Mouse (Mus musculus) ES-E14 (cell line): Measurements from ENCODE around the gene Zmynd11. TPM values are rescaled to one million over a fixed set of nuclear protein-coding genes. Genes with fewer than 3 reads are reported as not detected.

Experiments used
- DNase-seq: peaks from one replicate; pipeline ENCODE4 v3.0.0-alpha.2; 2013; ENCODE audit warnings: low read depth, low spot score
- H3K27ac ChIP-seq: 2 replicates; pipeline ENCODE4 v1.5.1; 2012; ENCODE audit warnings: low read depth, mild to moderate bottlenecking, low read length, moderate library complexity, mixed read lengths; ENCODE audit not compliant: poor library complexity, insufficient read depth, severe bottlenecking
- H3K36me3 ChIP-seq: 2 replicates; pipeline ENCODE4 v1.6.1; 2012; ENCODE audit warnings: mild to moderate bottlenecking, low read length, moderate library complexity, mixed read lengths; ENCODE audit not compliant: control insufficient read depth, poor library complexity, insufficient read depth, severe bottlenecking
- H3K4me1 ChIP-seq, 2 experiments: fragments of 150-350 bp in 1 of 2; sonication (generic) in 1 of 2; 2 replicates each; pipeline ENCODE4 v1.6.1; 2012; ENCODE audit warnings: low read length in 2 of 2, mild to moderate bottlenecking in 1 of 2, mixed read lengths in 1 of 2; ENCODE audit not compliant: control insufficient read depth in 2 of 2, insufficient read depth in 2 of 2, poor library complexity in 1 of 2
- H3K4me3 ChIP-seq, 2 experiments: fragments of 150-350 bp in 1 of 2; sonication (generic) in 1 of 2; 2 replicates each; pipeline ENCODE4 v1.5.1; 2012; ENCODE audit warnings: low read length in 2 of 2, low read depth in 1 of 2, mild to moderate bottlenecking in 1 of 2, mixed read lengths in 1 of 2; ENCODE audit not compliant: insufficient read depth in 1 of 2, poor library complexity in 1 of 2, severe bottlenecking in 1 of 2
- H3K9ac ChIP-seq: 2 replicates; pipeline ENCODE4 v1.6.1; 2012; ENCODE audit warnings: low read depth, mild to moderate bottlenecking, low read length, mixed read lengths; ENCODE audit not compliant: poor library complexity, insufficient read depth, severe bottlenecking
- H3K9me3 ChIP-seq: fragments of 150-350 bp; sonication (generic); 2 replicates; pipeline ENCODE4 v1.6.1; 2012; ENCODE audit warnings: low read depth, mild to moderate bottlenecking, low read length; ENCODE audit not compliant: control insufficient read depth, insufficient read depth
- CHD2 ChIP-seq: IDR thresholded peaks from 2 replicates; pipeline ENCODE4 v1.6.1; 2014; ENCODE audit warnings: mild to moderate bottlenecking, low read depth, low read length, inconsistent platforms
- HCFC1 ChIP-seq: IDR thresholded peaks from 2 replicates; pipeline ENCODE4 v1.6.1; 2012; ENCODE audit warnings: low read length, inconsistent platforms, borderline replicate concordance; ENCODE audit not compliant: insufficient read depth
- MAFK ChIP-seq: IDR thresholded peaks from 2 replicates; pipeline ENCODE4 v1.6.1; 2014; ENCODE audit warnings: mild to moderate bottlenecking, low read depth, low read length, inconsistent platforms; ENCODE audit not compliant: insufficient read depth
- ZC3H11A ChIP-seq: IDR thresholded peaks from 2 replicates; pipeline ENCODE4 v1.6.1; 2012; ENCODE audit warnings: low read depth, mild to moderate bottlenecking, inconsistent platforms, low read length, borderline replicate concordance
- ZNF384 ChIP-seq: IDR thresholded peaks from 2 replicates; pipeline ENCODE4 v1.6.1; 2012; ENCODE audit warnings: low read depth, low read length, inconsistent platforms
- in situ Hi-C, 2 experiments: fragments of 600-800 bp; cut with MboI; formaldehyde crosslinking; loops; one replicate each; pipeline ENCODE4 v1.15.1; 2025; ENCODE audit warnings: low sequenced_read_pairs in 2 of 2, inconsistent platforms in 1 of 2; ENCODE audit not compliant: unreplicated experiment in 2 of 2
- total RNA-seq: library from RNA; depleted of rRNA; stranded (reverse); fragments of 300-350 nt; gene quantifications from 2 replicates; pipeline ENCODE4 v1.2.3, GENCODE M21; 2012

Gene Zmynd11
- total RNA-seq, 1 experiment, result 24.3 TPM

DNA sequence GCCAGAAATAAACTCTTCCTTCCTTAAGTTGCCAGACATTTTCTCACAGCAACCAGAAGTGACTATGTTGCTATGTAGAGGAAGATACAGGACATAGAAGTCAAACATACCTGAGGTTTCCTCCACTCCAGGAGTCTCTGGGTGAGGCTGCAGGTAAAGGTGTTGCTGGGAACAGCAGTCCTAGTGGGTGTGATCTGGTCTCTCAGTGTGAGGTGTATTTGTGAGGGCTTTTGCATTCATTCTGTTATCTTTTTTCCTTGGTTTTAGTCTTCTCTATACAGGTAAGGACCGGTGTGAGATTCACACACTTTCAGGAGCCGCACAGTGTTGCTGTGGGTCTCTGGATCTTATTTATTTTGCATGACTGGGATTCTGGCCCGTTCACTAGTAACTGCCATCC, 83.6 kb downstream of the Zmynd11 start:
- Histone ChIP-seq H3K4me3 (no peak overlapping the region), H3K9ac (no peak overlapping the region), H3K9me3 (no peaks in the 10 kb centered on the region), H3K4me1 (no peaks in the 10 kb centered on the region), H3K36me3 (peaks cover 2% of the 10 kb centered on the region; the same call in 1 of the 2 replicates), H3K27ac (no peak overlapping the region)
- no peak for TF ChIP-seq HCFC1
- no peak for TF ChIP-seq ZNF384
- no peak for TF ChIP-seq CHD2
- no peak for TF ChIP-seq MAFK
- no peak for TF ChIP-seq ZC3H11A
- no peak for DNase-seq
- in situ Hi-C loops, result no loop called here

DNA sequence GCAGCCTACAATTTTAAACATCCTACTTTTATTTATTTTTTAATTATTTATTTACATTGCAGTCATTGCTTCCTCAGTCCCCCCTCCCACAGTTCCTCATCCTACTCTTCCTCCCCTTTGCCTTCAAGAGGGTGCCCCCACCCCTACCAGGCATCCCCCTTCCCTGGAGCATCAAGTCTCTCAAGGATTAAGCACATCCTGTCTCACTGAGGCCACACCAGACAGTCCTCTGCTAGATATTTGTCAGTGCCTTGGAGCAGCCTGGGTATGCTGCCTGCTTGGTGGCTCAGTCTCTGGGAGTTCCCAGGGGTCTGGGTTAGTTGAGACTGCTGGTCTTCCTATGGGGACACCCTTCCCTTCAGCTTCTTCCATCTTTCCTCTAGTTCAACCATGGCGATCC, 91.0 kb downstream of the Zmynd11 start:
- in situ Hi-C loops, result no loop called here
- H3K9me3 ChIP-seq, result no peaks in the 10 kb centered on the region
- no peak overlapping the region for H3K9ac ChIP-seq
- H3K4me1 ChIP-seq, result no peaks in the 10 kb centered on the region
- no peak overlapping the region for H3K4me3 ChIP-seq
- no peak for DNase-seq
- TF ChIP-seq MAFK (no peak), ZC3H11A (no peak), ZNF384 (no peak), HCFC1 (no peak), CHD2 (no peak)
- H3K36me3 ChIP-seq, result no peaks in the 10 kb centered on the region
- no peak overlapping the region for H3K27ac ChIP-seq

DNA sequence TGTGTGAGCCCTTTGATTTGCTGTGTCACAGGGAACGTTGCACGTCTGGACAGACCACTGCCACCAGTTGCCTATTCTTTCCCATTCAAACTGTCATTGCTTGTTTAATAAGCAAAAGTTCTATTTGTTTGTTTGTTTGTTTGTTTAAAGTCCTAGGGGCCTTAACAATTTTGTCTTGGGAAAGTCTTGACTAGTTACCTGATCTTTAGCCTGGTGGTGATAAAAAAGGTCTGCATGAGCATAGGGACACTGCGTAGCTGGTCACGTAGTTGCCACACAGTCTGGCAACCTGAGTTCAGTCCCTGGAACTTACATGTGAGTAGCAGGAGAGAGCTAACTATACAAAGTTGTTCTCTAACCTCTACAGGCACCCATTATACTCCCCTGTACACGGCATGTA, 95.9 kb downstream of the Zmynd11 start:
- in situ Hi-C loops, result no loop called here
- Histone ChIP-seq H3K9me3 (no peaks in the 10 kb centered on the region), H3K36me3 (no peaks in the 10 kb centered on the region), H3K4me1 (no peaks in the 10 kb centered on the region), H3K4me3 (no peak overlapping the region), H3K27ac (no peak overlapping the region), H3K9ac (no peak overlapping the region)
- no peak for DNase-seq
- TF ChIP-seq MAFK (no peak), ZC3H11A (no peak), HCFC1 (no peak), CHD2 (no peak), ZNF384 (no peak)

DNA sequence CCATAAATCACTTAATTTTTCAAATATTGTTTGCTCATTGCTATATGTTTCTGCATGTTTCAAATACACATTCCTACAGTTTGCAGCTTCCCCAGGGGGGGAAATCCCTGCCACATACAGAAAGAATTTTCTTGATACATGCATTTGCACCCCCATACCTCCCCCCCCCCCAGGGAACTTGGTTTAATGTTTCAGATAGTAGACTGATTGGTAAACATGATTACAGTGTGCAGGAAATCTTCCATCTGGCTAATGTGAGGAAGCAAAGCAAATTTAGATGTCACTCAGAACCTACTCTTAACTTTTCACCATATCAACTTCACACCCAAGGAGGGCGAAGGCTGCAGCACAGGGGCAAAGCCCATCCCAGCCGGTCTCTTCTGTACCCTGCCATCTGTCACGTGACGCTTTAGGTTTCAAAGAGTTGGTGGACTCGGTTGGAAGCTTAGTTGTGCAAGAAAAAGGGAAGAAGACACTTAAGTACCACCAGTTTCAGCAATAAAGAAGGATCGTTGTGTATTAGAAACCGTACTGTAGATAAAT, 97.1 kb downstream of the Zmynd11 start:
- Histone ChIP-seq H3K4me1 (no peaks in the 10 kb centered on the region), H3K9ac (no peak overlapping the region), H3K36me3 (no peaks in the 10 kb centered on the region), H3K4me3 (no peak overlapping the region), H3K27ac (no peak overlapping the region), H3K9me3 (no peaks in the 10 kb centered on the region)
- no peak for DNase-seq
- in situ Hi-C loops, result no loop called here
- TF ChIP-seq MAFK (no peak), HCFC1 (no peak), CHD2 (no peak), ZC3H11A (no peak), ZNF384 (no peak)

DNA sequence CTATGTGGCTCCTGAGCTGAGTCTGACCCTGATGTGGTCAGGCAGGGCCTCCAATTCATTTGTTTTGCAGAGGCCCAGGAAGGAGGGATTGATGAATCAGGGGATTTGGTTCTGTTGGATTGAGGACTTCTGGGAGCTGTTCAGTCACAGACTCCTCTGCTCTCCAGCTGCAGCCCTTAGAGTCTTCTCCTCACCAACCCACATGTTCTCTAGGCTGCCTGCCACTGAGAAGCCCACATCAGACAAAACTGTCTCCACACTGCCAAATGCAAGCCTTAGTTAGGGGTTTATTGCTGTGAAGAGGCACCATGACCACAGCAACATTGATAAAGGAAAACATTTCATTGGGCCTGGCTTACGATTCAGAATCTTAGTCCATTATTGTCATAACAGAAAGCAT, 101.5 kb downstream of the Zmynd11 start:
- DNase-seq, result no peak
- Histone ChIP-seq H3K4me1 (no peaks in the 10 kb centered on the region), H3K27ac (no peak overlapping the region), H3K4me3 (no peak overlapping the region), H3K9ac (no peak overlapping the region), H3K9me3 (no peaks in the 10 kb centered on the region), H3K36me3 (no peaks in the 10 kb centered on the region)
- in situ Hi-C loops, result no loop called here
- TF ChIP-seq CHD2 (no peak), ZNF384 (no peak), HCFC1 (no peak), MAFK (no peak), ZC3H11A (no peak)
